Mouse (Mus musculus): ENCODE measurements around the gene Sema6d. TPM values are rescaled to one million over a fixed set of nuclear protein-coding genes. Genes with fewer than 3 reads are reported as not detected.
"Not testable (repeated sequence)": the region's sequence is repeated elsewhere in the genome, so short reads cannot be mapped to it uniquely, and the experiment has no call there.

The Sema6d gene
- total RNA-seq, 2 experiments from 2014 or later, result 16.4 to 23.7 TPM

- no peak for DNase-seq
These were observed 203.8 kb downstream of the Sema6d start for GRCm38 (mm10) chr2:124293601-124294000.

DNA sequence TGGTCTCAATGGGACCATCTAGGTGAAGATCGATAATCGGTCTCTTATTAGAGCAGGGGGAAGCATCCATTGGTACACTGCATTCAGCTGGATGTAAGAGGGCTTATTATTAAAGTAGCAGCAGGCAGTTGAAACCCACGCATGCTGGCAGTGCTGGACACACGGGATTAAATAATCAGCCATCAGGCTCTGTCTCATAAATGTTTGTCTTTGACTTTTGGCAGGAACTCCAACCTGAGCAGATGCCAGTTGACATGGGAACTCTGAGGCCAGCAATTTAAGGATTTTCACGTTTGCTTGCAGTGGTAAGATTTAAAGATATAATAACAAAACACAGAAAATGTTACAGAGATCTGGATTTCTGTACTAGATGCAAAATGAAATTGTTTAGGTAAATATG, 208.6 kb downstream of the Sema6d start:
- DNase-seq, result peak; percentile 15

GRCm38 (mm10) chr2:124298872-124299271, 209.1 kb downstream of the Sema6d start:
- DNase-seq, result no peak

DNA sequence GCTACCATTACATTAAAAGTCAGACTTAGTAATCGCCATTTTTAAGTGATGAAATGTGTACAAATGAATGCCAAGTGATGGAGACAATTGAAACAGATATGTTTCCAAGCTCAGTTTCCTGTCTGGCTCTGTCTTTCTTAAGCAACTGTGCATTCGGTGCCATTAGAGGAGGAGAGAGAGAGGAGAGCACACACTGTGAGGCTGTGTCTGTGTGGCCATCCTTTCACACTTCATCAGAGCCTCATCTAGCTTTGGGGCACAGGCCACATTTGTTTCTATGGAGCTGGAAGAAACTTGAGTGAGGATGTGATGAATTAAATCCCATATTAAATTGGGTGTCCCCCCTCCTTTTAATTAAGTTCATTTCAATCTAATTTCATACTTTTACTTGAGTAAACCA, 218.8 kb downstream of the Sema6d start:
- no peak for DNase-seq

GRCm38 (mm10) chr2:124309361-124310128, 219.8 kb downstream of the Sema6d start:
- no peak for DNase-seq

DNA sequence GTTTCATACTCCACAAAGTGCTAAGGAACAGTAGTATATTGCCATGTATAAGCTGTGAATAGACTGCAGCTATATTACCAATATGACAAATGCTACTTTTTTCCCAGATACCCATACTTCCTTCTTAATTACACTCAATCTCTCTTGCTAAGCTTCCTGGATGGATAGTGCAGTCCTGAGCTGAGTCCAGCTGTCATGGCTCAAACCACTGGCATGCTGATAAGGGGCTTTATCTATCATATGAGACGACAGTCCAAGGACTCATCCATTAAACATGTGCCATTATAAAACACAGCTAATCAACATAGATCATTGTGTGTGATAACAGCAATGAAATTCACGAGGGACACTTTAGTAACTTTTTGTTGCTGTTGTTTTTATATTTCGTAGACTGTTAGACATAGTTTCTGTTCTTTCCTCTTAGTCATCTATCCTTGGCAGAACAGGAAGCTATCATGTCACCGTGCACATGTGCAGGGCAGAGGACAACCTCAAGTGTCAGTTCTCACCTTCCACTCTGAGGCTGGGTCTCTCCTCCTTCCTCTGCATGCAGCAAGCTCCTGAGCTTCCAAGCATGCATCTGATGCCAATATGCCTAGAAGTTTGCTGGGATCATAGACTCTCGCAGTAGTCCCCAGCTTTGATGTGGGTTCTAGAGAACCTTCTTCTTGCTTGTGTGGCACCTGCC, 232.9 kb downstream of the Sema6d start:
- DNase-seq, result no peak

DNA sequence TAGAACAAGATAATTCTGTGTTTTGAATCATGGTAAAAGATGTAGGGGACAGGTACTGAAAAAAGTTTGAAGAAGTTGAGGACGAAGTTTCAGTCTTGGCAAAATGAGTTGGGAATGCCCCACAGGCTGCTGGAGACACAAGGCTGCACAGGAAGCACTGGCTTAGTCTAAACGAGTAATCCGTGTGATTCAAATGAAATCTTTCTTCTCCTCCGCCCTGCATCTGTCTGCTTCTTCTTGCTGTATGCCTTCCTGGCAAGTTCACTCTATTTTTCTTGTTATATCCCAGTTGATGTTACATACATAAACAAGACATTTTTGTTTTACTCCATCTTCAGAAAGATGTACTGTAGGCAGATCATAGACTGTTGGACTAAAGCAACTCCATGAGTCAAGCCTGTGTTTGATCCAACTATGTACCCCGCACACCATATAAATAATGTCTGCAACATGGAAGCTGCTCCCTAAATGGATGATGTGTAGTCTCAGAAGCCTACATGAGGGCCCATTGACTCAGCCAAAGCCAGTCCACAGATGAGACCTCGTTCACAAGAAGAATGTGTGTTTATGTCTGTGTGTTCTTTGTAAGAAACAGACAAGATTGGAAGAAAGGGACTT, 234.4 kb downstream of the Sema6d start:
- no peak for DNase-seq

GRCm38 (mm10) chr2:124329473-124330130, 239.8 kb downstream of the Sema6d start:
- no peak for DNase-seq

GRCm38 (mm10) chr2:124332890-124333289, 243.1 kb downstream of the Sema6d start:
- DNase-seq, result no peak

GRCm38 (mm10) chr2:124334655-124335054, 244.9 kb downstream of the Sema6d start:
- DNase-seq, result not testable (repeated sequence)

DNA sequence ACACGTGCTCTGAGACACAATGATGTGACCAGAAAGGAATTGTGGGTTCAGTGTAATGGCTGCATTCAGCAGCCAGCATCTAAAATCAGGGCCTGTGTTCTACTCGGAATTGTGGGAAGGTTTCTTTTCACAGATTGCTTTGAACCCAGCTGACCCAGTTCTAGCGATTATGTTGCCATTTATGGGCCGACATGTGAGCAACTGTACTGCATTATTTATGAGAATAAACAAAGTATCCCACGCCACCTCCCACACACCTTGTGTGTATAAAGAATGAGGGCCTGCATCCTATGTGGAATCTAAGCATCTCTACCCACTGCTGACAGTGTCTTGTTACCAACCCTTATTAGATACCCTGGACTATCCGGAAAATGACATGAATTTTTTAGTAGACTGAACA, 248.5 kb downstream of the Sema6d start:
- no peak for DNase-seq

- DNase-seq, result no peak
These were observed 264.4 kb downstream of the Sema6d start for GRCm38 (mm10) chr2:124354191-124354590.

DNA sequence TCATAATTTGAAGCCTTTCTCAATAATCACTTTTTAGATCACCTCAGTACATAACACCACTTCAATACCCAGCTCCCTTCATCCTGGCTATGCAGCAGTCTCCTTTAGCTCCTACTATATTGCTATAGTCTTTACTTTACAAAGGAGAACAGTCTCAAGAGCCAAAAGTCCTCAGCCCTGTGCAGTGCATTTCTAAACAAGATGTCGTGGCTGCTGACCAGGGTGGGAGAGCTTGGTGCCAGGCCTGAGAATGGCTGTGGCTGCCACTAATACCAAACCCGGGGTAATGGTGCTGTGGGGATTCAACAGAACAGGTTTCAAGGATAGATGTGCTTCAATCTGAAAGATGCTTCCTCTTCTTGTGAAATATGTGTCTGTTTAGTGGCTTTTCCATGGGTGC, 264.9 kb downstream of the Sema6d start:
- DNase-seq, result no peak

- no peak for DNase-seq
These were observed 279.5 kb downstream of the Sema6d start for GRCm38 (mm10) chr2:124369291-124369690.

DNA sequence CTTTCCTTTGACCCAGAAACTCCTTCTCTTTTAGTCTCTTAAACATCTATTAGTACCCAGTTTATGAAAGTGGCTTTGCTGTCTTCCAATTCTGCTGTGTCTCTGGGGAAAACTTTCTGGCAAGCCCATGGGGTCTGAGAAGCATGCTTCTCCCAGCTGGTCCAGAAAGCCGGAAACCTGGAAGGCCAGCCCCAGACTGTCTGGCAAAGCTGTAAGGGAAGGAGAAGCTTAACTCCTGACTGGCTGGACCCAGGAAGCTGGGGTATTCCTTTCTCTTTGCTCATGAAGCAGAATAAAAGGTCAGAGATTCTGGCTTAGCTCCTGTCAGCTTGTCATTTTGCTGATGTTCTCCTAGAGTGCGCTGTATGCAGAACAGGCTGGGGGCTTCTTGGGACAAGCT, 280.2 kb downstream of the Sema6d start:
- peak; percentile 64 for DNase-seq

DNA sequence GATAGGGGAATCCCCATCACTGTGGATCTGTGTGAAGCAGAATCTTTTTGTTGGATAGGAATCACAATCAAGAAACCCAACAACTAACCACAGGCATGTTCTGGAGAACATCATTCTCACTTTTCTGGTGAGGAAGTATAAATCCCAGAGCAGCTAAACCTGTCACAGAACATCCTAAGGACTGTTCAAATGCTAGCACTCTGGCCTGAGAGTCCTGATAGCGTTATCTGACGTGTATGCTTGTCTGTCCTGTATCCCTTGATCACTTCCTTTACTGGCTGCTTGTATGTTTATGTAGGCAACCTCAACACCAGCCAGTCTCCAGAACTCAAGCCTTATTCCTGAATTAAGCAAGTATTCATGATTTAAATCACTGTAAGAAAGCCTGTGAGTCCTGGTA, 281.6 kb downstream of the Sema6d start:
- DNase-seq, result no peak

DNA sequence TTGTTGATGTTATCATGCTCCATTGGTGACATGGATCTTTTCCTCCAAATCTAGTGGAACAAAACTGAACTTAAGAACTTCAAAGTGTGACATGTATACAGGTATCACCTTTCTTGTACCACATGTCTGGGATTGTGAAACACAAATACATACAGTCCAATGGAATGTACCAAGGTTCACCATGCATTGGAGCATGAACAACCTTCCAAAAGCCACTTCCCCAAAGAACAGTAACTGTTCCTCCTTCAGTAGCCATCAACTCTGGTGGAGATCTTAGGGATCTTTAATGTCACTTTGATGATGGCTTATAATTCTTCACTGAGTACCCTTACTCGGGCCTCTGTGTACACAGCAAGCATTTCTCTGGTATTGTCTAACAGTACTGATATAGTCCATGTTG, 295.3 kb downstream of the Sema6d start:
- no peak for DNase-seq

- DNase-seq, result no peak
These were observed 296.0 kb downstream of the Sema6d start for GRCm38 (mm10) chr2:124385722-124386121.

DNA sequence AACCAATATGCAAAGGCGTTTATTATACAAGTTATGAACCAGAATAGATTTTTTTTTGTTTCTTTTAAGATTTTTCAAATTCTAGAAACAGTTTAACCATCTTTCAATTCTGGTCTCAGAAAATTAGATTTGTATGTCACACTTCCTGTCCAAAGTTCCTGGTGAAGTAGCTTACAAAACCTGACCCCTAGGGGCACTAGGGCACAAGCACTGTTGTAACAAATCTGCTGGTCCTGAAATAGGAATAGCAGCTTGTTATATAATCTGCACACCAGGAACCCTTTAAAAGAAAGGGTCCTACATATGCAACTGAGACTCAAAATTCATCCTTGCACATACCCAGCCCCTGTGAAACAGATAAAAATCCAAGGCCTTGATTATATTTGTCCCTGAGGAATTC, 298.5 kb downstream of the Sema6d start:
- no peak for DNase-seq

- no peak for DNase-seq
These were observed 307.0 kb downstream of the Sema6d start for GRCm38 (mm10) chr2:124396733-124397132.

- DNase-seq, result no peak
These were observed 307.5 kb downstream of the Sema6d start for GRCm38 (mm10) chr2:124397304-124397703.

- no peak for DNase-seq
These were observed 309.8 kb downstream of the Sema6d start for GRCm38 (mm10) chr2:124399611-124400010.

All from gastrocnemius, postnatal 10 days (tissue).